8 mouse cellular contexts compared by ENCODE assay signal in the genomic region with DNA sequence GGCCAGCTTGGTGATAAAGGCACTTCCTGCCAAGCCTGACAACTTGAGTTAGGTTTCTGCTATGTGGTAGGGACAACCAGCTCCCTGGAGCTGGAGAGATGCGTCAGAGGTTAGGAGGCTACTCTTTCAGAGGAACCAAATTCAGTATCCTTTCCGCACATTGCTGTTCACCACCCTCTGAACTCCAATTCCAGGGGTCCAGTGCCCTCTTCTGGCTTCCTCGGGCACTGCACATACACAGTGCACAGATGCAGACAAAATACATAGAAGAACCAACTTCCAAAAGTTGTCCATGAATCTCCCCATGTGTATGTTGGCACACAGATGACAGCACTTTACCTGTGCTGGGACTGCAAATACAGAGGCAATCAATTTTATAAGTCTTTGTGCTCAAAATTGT. TPM values are rescaled to one million over a fixed set of nuclear protein-coding genes. Genes with fewer than 3 reads are reported as not detected.
DNase-seq lines count a peak whose midpoint lies in the region; TF ChIP-seq lines count a peak whose summit lies in the region.

No protein-coding gene starts in this region.

- H3K27ac ChIP-seq in heart, embryonic 10.5 days = no peak overlapping the region
- H3K27ac ChIP-seq in testis, adult 2 months (ENCODE audit: control insufficient read depth, insufficient read depth, low read depth, low read length) = 0 out of 2 replicates have a peak overlapping the region, but pooled peaks have one; percentile 5

- TF ChIP-seq POLR2A in testis, adult 2 months (IDR thresholded peaks at IDR 0.05; ENCODE audit: control insufficient read depth, low read depth, low read length) = no peak

- H3K27me3 ChIP-seq in heart, embryonic 10.5 days (ENCODE audit: insufficient read depth, poor library complexity, severe bottlenecking) = no peaks in the 10 kb centered on the region
- H3K27me3 ChIP-seq in testis, adult 2 months (ENCODE audit: control insufficient read depth, insufficient read depth, low read length) = no peaks in the 10 kb centered on the region

- 55% methylated on average over 3 of the region's 3 CpGs for WGBS in heart, embryonic 10.5 days

- no peaks in the 10 kb centered on the region for H3K4me1 ChIP-seq in heart, embryonic 10.5 days
- H3K4me1 ChIP-seq in testis, adult 2 months (ENCODE audit: control insufficient read depth, insufficient read depth, low read length) = no peaks in the 10 kb centered on the region; the same call in 1 of the 2 replicates

- TF ChIP-seq CTCF in testis, adult 2 months (IDR thresholded peaks at IDR 0.05; ENCODE audit: control insufficient read depth, insufficient read depth, insufficient replicate concordance, low read depth, low read length) = peak; percentile 61; the same call in 1 of the 2 replicates

- 0 out of 2 replicates have a peak, but pooled peaks cover 8% of the 10 kb centered on the region for H3K36me3 ChIP-seq in heart, embryonic 10.5 days
- no peaks in the 10 kb centered on the region for H3K36me3 ChIP-seq in testis, adult 2 months (ENCODE audit: control insufficient read depth, insufficient read depth, low read length)

- H3K9me3 ChIP-seq in heart, embryonic 10.5 days = no peaks in the 10 kb centered on the region

- no peak overlapping the region for H3K4me3 ChIP-seq in heart, embryonic 10.5 days
- no peak overlapping the region for H3K4me3 ChIP-seq in testis, adult 2 months (ENCODE audit: control insufficient read depth, low read depth, low read length)

- peak; percentile 91 for DNase-seq in heart, adult 11 months
- DNase-seq in heart, embryonic 10.5 days (ENCODE audit: low spot score) = no peak
- peak; percentile 66 for DNase-seq in urinary bladder, postnatal 14 days (ENCODE audit: low spot score)
- no peak for DNase-seq in urinary bladder, postnatal 10 days (ENCODE audit: low spot score)
- peak; percentile 57 to 58 for DNase-seq in cerebellum, postnatal 36 days
- DNase-seq in heart, postnatal 4 days = peak; percentile 80
- peak; percentile 72 for DNase-seq in lung, postnatal 25 days (ENCODE audit: low spot score)

RNA-seq across cellular contexts. Expression of gene Rit1, which starts 22.0 kb away (rescaled TPM):
- polyA plus RNA-seq in heart, embryonic 10.5 days (2016; fragmentation: Nextera tagmentation; extraction: Ambion mirVana) = 40.5 and 42.5 TPM in 2 replicates
- total RNA-seq in heart, postnatal 4 days (2021) = 10 to 100 TPM; 43.4 to 48.0 TPM
- 30.5 and 31.0 TPM in 2 replicates for polyA plus RNA-seq in testis, adult 2 months (2012; rRNA removed)

RNA-seq across cellular contexts. Expression of gene Syt11, which starts 36.3 kb away (rescaled TPM):
- 11.8 and 15.8 TPM in 2 replicates for polyA plus RNA-seq in heart, embryonic 10.5 days (2016; fragmentation: Nextera tagmentation; extraction: Ambion mirVana)
- 1 to 10 TPM; 5.0 to 7.1 TPM for total RNA-seq in heart, postnatal 4 days (2021)
- 41.0 and 41.5 TPM in 2 replicates for polyA plus RNA-seq in testis, adult 2 months (2012; rRNA removed)

RNA-seq across cellular contexts. Expression of gene Khdc4, which starts 53.0 kb away (rescaled TPM):
- 73.3 and 87.3 TPM in 2 replicates for polyA plus RNA-seq in heart, embryonic 10.5 days (2016; fragmentation: Nextera tagmentation; extraction: Ambion mirVana)
- 10 to 100 TPM; 44.9 to 49.2 TPM for total RNA-seq in heart, postnatal 4 days (2021)
- 23.5 and 28.7 TPM in 2 replicates for polyA plus RNA-seq in testis, adult 2 months (2012; rRNA removed)

Comparison
In these comparisons a context has a peak if more than half of its experiments do, and no peak if none do; other contexts are left out.
1. DNase-seq: peak in heart, adult 11 months (single experiment), urinary bladder, postnatal 14 days (single experiment), cerebellum, postnatal 36 days (2 of 2), heart, postnatal 4 days (single experiment) and lung, postnatal 25 days (single experiment); none in heart, embryonic 10.5 days (single experiment) and urinary bladder, postnatal 10 days (single experiment).